Mouse (Mus musculus) liver, embryonic 16.5 days (tissue): ENCODE measurements around the gene Clec2i. TPM values are rescaled to one million over a fixed set of nuclear protein-coding genes. Genes with fewer than 3 reads are reported as not detected.

Experiments used
- ATAC-seq: fragments of 200-750 bp; cut with Nextera tagmentation; 2 replicates; pipeline ENCODE4 v1.8.0; 2017; ENCODE audit warnings: low read depth, mild to moderate bottlenecking, moderate number of reproducible peaks, moderate library complexity
- H3K27ac ChIP-seq: fragments of 300-500 bp; sonication (generic); 2 replicates; pipeline ENCODE4 v1.5.1; 2014; ENCODE audit warnings: mild to moderate bottlenecking, low read length
- H3K27me3 ChIP-seq: fragments of 300-500 bp; sonication (generic); 2 replicates; pipeline ENCODE4 v1.6.1; 2014; ENCODE audit warnings: low read depth, low read length, mixed read lengths; ENCODE audit not compliant: control insufficient read depth, insufficient read depth
- H3K36me3 ChIP-seq: fragments of 300-500 bp; sonication (generic); 2 replicates; pipeline ENCODE4 v1.6.1; 2014; ENCODE audit warnings: mild to moderate bottlenecking; ENCODE audit not compliant: control insufficient read depth, insufficient read depth
- H3K4me1 ChIP-seq: fragments of 300-500 bp; sonication (generic); 2 replicates; pipeline ENCODE4 v1.6.1; 2014; ENCODE audit warnings: low read depth, low read length, mixed read lengths; ENCODE audit not compliant: control insufficient read depth
- H3K4me2 ChIP-seq: fragments of 300-500 bp; sonication (generic); 2 replicates; pipeline ENCODE4 v1.6.1; 2014; ENCODE audit warnings: low read depth, low read length, mixed read lengths
- H3K4me3 ChIP-seq: fragments of 300-500 bp; sonication (generic); 2 replicates; pipeline ENCODE4 v1.5.1; 2014; ENCODE audit warnings: low read depth, mild to moderate bottlenecking, low read length
- H3K9ac ChIP-seq: fragments of 300-500 bp; sonication (generic); 2 replicates; pipeline ENCODE4 v1.6.1; 2014; ENCODE audit warnings: low read depth, low read length
- H3K9me3 ChIP-seq: fragments of 300-500 bp; sonication (generic); replicated peaks from 2 replicates; pipeline ENCODE4 v1.6.1; 2016; ENCODE audit warnings: low read length; ENCODE audit not compliant: control insufficient read depth
- whole genome bisulfite sequencing: fragments of 180-500 bp; shearing (Covaris S2); extraction: QIAGEN DNeasy Blood & Tissue Kit; methylation state at CpG from one replicate; pipeline ENCODE4 v1.1.7; 2014; ENCODE audit not compliant: insufficient replicate concordance; 5-methylcytosine and 5-hydroxymethylcytosine counted together
- polyA plus RNA-seq: library from polyadenylated mRNA; unstranded; fragments of >200 nt; fragmentation: Nextera tagmentation; extraction: Ambion mirVana; gene quantifications from 2 replicates; pipeline ENCODE4 v1.2.1, GENCODE M21; 2015

Clec2i gene
- polyA plus RNA-seq, 1 experiment from 2014 or later: 0.21 TPM

DNA sequence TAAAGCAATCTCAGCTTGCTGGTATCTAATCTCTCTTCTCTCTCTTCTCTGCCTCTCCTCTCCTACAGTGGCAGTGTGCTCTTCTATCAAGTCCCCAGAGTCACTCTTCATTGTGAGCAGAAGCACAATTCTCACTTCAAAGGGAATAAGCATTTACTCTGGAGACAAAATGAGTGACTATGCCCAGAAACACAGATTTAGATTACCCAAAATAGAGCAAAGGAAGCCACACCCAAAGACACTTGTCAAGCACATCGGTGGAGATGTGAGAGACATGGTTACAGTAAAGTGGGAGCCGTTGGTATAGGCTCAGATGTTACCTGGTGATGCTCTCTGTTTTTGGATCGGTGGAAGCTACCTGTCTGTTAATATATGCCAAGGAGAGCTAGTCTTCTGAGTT, 34.6 kb upstream of the Clec2i start:
- Histone ChIP-seq H3K4me3 (no peak overlapping the region), H3K9ac (no peak overlapping the region), H3K27ac (no peak overlapping the region), H3K4me1 (no peaks in the 10 kb centered on the region; the same call in 1 of the 2 replicates), H3K9me3 (no peaks in the 10 kb centered on the region), H3K4me2 (no peak overlapping the region), H3K36me3 (no peaks in the 10 kb centered on the region), H3K27me3 (no peaks in the 10 kb centered on the region)
- WGBS: 42% methylated on average over 3 of the region's 3 CpGs
- no peak for ATAC-seq

DNA sequence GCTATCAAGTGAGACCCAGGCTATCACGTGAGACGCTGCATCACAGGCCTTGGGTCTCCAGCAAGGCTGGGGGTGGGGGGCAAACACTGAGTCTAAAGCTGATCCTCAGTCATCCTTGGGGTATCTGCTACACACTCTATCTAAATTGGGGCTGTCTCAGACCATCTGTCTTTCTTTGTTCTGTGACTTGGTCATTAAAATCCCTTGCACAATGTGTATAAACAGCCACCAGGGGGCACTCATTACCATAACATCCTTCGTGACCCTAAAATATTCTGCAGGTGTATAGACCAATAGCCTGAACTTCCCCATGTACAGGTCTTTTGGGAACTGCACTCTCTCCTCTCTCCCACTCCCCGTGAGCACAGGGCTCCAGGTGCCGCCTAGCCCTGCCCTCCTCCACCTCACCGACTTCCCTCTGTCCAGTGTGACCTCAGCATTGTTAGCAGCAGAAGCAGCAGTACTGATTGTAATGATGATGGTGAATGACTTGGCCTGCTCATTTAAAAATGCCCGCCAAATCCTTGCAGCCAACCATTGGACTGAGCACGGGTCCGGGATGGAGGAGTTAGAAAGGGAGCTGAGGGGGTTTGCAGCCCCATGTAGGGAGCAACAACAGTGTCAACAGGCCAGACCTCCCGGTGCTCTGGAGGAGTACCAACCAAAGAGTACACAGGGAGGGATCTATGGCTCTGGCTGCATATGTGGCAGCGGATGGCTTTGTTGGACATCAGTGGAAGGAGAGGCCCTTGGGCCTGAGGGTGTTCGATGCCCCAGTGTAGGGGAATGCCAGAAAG, 33.2 kb upstream of the Clec2i start:
- WGBS: 52% methylated on average over 12 of the region's 12 CpGs
- Histone ChIP-seq H3K4me1 (no peaks in the 10 kb centered on the region; the same call in 1 of the 2 replicates), H3K4me2 (no peak overlapping the region), H3K36me3 (no peaks in the 10 kb centered on the region), H3K9me3 (no peaks in the 10 kb centered on the region), H3K4me3 (no peak overlapping the region), H3K27me3 (no peaks in the 10 kb centered on the region), H3K27ac (no peak overlapping the region), H3K9ac (no peak overlapping the region)
- ATAC-seq: no peak

DNA sequence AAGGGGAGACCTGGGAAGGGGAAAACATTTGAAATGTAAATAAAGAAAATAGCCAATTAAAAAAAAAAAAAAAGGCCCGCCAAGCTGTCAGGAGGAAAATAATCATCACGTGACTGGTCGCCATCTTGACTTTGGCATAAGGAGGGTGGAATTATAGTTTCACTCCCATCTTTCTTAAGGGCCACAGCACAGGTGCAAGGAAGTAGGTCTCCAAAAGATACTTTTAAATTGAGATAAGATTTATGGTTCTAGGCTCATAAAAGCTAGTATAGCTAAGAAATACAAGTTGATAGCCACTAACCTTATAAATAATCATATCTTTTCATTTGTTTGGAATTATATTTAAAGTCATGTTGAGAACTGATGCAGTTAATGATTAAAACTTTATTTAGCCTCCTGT, 32.5 kb upstream of the Clec2i start:
- H3K27ac ChIP-seq: no peak overlapping the region
- ATAC-seq: no peak
- H3K9me3 ChIP-seq: no peaks in the 10 kb centered on the region
- WGBS: 75% methylated on average over 3 of the region's 3 CpGs
- H3K4me3 ChIP-seq: no peak overlapping the region
- no peaks in the 10 kb centered on the region; the same call in 1 of the 2 replicates for H3K4me1 ChIP-seq
- H3K36me3 ChIP-seq: no peaks in the 10 kb centered on the region
- no peak overlapping the region for H3K4me2 ChIP-seq
- no peaks in the 10 kb centered on the region for H3K27me3 ChIP-seq
- H3K9ac ChIP-seq: no peak overlapping the region

DNA sequence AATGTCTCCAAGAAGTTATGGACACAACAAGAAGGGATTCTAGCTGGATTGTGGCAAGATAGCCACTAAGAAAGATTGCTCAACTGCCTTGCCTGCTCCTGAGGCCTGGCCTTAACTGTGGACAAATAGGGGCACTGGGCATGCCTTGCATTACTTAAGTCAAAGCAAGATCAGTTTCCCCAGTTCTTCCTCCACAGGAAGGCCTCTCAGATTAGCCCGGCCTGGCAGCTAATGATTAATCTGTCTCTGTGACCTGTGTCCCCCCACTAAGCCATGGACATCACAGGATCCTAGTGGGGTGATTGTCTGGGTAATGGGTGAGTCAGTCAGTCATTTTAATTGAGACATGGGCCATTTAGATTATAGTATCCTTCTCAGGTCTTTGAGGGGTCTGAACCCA, 31.9 kb upstream of the Clec2i start:
- no peak overlapping the region for H3K4me2 ChIP-seq
- H3K36me3 ChIP-seq: no peaks in the 10 kb centered on the region
- no peaks in the 10 kb centered on the region; the same call in 1 of the 2 replicates for H3K4me1 ChIP-seq
- H3K27me3 ChIP-seq: no peaks in the 10 kb centered on the region
- no peak overlapping the region for H3K4me3 ChIP-seq
- ATAC-seq: no peak
- 19% methylated on average over 1 of the region's 1 CpGs for WGBS
- no peaks in the 10 kb centered on the region for H3K9me3 ChIP-seq
- no peak overlapping the region for H3K27ac ChIP-seq
- no peak overlapping the region for H3K9ac ChIP-seq

DNA sequence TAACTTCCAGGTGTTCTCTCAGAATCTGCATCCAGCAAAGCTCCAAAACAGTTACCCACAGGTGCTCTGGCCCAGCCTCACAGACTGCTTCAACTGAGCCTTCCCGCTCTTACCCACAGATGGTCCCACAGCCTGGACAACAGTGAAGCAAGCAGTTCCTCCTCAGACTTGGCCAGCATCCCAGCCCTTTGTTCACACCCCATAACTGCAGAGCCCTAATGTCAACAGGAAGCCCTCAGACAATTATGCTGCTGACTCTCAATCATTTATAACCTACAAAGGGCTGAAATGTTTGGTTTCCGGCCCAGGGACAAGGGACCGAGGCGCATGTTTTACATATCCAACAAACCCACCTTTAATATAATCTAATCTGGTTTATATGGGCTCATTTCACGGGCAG, 31.1 kb upstream of the Clec2i start:
- WGBS: 68% methylated on average over 5 of the region's 5 CpGs
- ATAC-seq: peak; percentile 67; the same call in 1 of the 2 replicates
- H3K27ac ChIP-seq: no peak overlapping the region
- no peak overlapping the region for H3K4me3 ChIP-seq
- no peaks in the 10 kb centered on the region for H3K9me3 ChIP-seq
- H3K36me3 ChIP-seq: no peaks in the 10 kb centered on the region
- H3K4me1 ChIP-seq: no peaks in the 10 kb centered on the region; the same call in 1 of the 2 replicates
- H3K4me2 ChIP-seq: no peak overlapping the region
- no peaks in the 10 kb centered on the region for H3K27me3 ChIP-seq
- no peak overlapping the region for H3K9ac ChIP-seq

DNA sequence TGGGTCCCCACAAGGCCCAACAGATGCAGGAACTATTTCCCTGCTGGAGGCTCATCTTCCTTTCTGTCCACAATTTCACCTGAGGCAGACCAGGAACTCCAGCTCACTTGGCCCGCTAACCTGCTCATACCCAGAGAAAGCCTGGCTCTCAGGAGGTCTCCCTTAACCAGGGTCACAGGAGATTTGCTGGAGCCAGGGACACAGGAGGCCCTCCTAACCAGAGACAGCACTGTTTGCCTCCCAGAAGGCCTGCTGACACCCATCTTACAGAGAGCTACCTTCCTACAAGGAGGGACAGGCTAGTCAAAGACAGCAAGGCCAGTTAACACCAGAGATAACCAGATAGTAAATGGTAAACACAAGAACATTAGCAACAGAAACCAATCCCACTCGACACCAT, 29.4 kb upstream of the Clec2i start:
- WGBS: 59% methylated on average over 2 of the region's 2 CpGs
- H3K9ac ChIP-seq: no peak overlapping the region
- ATAC-seq: no peak
- H3K9me3 ChIP-seq: no peaks in the 10 kb centered on the region
- no peak overlapping the region for H3K4me2 ChIP-seq
- no peaks in the 10 kb centered on the region for H3K27me3 ChIP-seq
- no peaks in the 10 kb centered on the region; the same call in 1 of the 2 replicates for H3K4me1 ChIP-seq
- H3K36me3 ChIP-seq: no peaks in the 10 kb centered on the region
- no peak overlapping the region for H3K4me3 ChIP-seq
- no peak overlapping the region for H3K27ac ChIP-seq

DNA sequence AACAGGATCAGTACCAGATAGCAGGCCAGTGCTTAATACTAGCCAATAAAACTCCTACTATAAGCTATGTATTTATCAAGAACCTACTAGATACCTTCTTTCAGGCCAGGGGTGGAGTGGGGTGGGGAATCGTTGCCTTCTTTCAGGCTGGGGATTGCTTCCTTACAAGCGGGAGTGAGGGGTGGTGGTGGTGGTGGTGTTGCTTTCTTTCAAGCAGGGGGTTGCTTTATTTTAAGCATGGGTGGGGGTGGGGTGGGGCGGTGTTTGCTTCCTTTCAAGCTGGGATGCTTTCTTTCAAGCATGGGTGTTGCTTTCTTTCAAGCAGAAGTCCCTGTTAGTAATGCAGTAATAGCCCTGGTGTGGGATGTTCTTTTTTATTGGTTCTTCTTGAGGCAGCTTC, 18.5 kb upstream of the Clec2i start:
- no peak for ATAC-seq
- no peaks in the 10 kb centered on the region for H3K36me3 ChIP-seq

DNA sequence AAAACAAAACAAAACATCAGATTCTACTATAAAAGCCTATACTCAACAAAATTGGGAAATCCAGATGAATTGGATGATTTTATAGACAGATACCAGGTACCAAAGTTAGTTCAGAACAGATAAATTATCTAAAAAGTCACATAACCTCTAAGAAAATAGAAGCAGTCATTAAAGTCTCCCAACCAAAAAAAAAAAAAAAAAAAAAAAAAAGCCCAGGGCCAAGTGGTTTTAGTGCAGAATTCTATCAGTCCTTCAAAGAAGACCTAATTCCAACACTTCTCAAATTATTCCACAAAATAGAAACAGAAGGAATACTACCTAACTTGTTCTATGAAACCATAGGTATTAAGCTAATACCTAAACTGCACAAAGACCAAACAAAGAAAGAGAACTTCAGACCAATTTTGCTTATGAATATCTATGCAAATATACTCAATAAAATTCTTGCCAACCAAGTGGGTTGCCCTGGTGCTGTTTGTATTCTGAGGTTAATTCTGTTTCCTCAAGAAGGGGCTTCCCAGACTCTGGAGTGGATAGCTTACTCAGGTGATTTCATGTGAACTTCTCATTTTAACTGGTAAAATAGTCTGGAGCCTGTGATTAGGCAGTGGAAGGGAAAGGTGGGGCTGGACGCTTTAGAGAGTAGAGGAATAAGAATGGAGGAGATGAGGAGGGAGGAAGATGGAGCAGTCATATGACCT, 15.3 kb upstream of the Clec2i start:
- Histone ChIP-seq H3K9ac (no peak overlapping the region), H3K27ac (no peak overlapping the region), H3K36me3 (no peaks in the 10 kb centered on the region), H3K9me3 (no peaks in the 10 kb centered on the region), H3K27me3 (no peaks in the 10 kb centered on the region), H3K4me2 (no peak overlapping the region), H3K4me3 (no peak overlapping the region), H3K4me1 (no peaks in the 10 kb centered on the region)
- no peak for ATAC-seq
- 59% methylated on average over 1 of the region's 1 CpGs for WGBS

More for the DNA sequence above, 18.5 kb upstream of the Clec2i start:
- Histone ChIP-seq H3K27ac (no peak overlapping the region), H3K27me3 (no peaks in the 10 kb centered on the region), H3K9ac (no peak overlapping the region), H3K4me3 (no peak overlapping the region), H3K4me1 (no peaks in the 10 kb centered on the region), H3K4me2 (no peak overlapping the region), H3K9me3 (no peaks in the 10 kb centered on the region)
- 50% methylated on average over 3 of the region's 3 CpGs for WGBS

DNA sequence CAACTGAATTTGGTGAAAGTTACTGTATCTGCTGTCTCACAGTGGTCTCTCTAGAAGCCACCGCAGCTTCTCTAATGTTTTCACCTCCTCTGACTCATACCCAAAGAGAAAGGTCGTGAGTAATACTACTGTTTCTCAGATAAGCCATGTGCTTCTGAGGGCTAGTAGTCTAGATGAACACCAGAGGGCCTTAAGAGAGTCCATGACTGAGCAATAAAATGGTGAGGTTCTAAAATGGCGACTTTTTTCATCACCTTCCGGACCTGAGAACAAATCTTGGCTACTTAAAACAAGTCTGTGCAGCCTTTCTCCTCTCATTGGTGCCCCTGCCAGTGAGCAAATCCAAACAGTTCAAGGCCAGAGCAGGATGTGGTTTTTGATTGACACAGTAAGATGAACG, 1.4 kb downstream of the Clec2i start:
- Histone ChIP-seq H3K9ac (no peak overlapping the region), H3K4me2 (no peak overlapping the region), H3K27ac (no peak overlapping the region), H3K9me3 (no peaks in the 10 kb centered on the region), H3K4me1 (no peaks in the 10 kb centered on the region), H3K36me3 (no peaks in the 10 kb centered on the region), H3K4me3 (no peak overlapping the region), H3K27me3 (no peaks in the 10 kb centered on the region)
- 22% methylated on average over 5 of the region's 5 CpGs for WGBS
- no peak for ATAC-seq
